Mouse (Mus musculus) spleen, embryonic (tissue): Measurements from ENCODE around the gene Fam166b.

Source experiments
- CTCF ChIA-PET: fragments of 350-600 bp; sonication (Branson Sonifier 250); formaldehyde crosslinking; loops from one replicate; lab custom pipeline; 2022; lab: Charles Lee

Fam166b gene

DNA sequence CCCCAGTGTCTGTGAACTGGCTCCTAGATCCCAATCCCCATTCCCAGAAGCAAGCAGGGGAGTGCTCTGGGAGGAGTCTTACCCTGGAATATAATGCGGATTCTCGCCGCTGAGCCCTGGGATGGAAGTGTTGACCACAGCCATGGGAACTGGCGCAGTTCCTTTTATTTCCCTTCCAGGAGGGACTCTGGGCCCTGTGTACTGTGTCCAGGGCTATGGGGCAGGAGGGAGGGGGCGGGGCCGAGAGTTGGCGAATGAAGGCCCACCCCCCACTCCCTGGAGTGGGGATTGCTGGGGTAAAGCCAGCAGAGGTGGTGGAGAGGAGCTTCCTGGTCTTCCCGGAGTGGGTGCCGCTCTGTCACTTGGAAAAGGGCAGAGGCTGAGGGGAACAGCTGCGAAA, at the start of gene Fam166b:
Gene Fam166b, minus strand, starts transcription at position 189 of the 400 bp plus-strand sequence.
- CTCF ChIA-PET: no interaction called here

DNA sequence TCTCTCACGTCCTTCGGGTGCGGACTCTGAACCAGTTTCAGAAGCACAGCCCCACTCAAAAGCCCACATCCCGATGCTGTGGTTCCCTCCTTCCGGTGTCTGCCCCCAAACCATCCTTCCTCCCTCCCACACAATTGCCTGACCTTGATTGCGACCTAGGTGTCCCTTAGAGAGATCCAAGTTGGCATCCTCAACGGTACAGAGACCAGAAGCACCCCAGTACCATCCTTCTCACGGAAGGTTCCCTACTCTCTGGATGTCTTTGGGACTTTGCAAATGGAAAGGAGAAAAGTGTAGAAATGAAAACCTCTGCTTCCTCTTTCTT, 49.6 kb upstream of the Fam166b start:
- CTCF ChIA-PET: interaction anchor here (0.6 to 1.1 kb wide), 4 partner anchors 15 to 44 kb away, joined by 3 to 19 read pairs (median 3); no protein-coding TSS in a partner anchor

DNA sequence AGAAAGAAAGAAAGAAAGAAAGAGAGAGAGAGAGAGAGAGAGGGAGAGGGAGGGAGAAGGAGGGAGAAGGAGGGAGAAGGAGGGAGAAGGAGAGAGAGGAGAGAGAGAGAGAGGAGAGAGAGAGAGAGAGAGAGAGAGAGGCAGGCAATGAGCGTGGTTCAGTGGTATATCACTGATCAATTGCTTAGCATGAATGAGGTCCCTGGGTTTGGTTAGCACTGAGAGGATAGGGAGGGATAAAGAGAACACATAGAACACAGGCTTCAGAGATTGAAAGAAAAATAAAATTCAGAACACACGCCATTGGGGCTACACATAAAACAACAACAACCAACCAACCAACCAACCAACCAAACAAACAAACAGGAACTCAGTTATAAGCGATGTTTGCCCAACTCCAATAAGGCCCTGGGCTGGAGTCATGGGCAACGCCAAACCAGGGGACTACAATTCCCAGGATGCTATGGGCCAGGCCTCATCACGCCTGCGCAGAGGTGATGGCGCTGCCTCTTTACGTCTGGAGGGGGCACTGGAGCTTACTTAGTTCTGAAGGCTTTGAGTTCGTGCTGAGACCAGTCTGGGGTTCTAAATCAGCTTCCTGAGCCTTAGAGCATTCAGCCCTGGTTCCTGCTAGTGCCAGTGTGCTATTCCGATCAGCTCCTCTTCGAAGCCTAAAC, 49.1 kb upstream of the Fam166b start:
- CTCF ChIA-PET: no interaction called here

DNA sequence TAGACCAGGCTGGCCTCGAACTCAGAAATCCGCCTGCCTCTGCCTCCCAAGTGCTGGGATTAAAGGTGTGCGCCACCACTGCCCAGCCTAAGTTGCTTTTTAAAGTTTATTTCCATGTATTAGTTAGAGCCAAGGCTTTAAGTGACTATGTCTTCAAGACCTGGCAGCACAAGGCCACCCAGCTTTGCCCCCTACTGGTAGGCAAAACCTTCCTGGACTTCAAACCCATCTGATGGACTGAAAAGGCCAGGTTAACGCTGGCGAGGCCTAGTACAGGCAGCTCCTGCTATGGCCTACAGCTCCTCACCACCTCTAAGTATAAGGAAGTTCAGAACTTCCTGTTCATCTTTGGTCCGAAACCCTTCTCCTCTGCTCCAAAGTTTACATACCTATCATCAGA, 47.7 kb upstream of the Fam166b start:
- CTCF ChIA-PET: interaction anchor here (0.7 to 1.6 kb wide), 4 partner anchors 10 to 29 kb away, joined by 3 to 6 read pairs (median 4); no protein-coding TSS in a partner anchor

DNA sequence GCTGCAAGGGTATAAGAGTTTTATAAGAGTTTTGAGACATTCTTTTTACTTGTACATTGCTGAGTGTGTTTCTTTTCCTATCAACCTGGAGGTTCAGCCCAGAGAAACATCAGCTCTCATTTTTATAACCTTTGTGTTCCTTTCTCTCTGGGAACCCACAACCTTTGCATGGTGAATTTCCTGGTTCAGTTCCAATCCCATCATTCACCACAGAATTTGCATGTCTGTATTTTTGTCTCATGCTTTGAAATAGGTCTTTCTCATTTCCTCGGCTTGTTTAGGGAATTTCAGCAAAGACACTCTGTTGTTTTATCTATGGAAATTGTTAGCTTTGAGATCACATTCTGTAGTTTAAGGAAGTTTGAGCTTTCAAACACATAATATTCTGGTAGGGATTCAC, 44.7 kb upstream of the Fam166b start:
- CTCF ChIA-PET: interaction anchor here (1.1 kb wide), 1 partner anchor 30 kb away, joined by 5 read pairs; no protein-coding TSS in a partner anchor

DNA sequence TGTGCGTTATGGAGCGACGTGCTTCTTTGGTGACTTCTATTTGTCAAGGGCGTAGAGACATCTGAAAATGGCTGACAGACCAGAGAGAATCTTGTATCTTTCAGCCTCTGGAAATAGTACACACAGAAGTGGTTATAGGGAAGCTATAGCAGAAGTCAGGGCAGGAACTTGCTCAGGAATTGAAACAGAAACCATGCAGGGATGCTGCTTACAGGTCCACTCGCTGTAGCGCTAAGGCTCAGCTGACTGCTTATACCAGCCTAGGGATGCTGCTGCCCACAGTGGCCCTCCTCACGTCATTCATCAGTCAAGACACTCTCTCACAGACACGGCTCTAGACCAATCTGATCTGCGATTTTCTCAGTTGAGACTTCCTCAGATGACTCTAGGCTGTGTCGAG, 41.4 kb upstream of the Fam166b start:
- CTCF ChIA-PET: interaction anchor here (0.8 kb wide), 1 partner anchor 51 kb away, joined by 3 read pairs; no protein-coding TSS in a partner anchor

DNA sequence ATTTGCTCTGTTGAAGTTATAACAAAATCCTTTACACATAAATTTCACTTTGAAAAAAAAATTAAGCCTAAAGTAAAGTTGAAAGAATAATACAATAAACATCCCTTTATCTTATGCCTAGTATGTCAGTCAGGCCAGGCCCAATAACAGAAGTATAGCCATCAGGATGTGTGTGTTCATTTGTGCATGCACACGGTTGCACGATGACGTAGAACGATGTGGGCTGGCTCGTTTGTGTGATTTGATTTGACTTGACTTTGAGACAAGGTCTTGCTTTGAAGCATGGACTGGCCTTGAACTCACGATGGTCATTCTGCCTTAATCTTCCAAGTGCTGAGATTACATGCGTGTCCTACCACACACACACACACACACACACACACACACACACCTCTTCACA, 37.9 kb upstream of the Fam166b start:
- CTCF ChIA-PET: interaction anchor here (0.6 to 1.0 kb wide), 5 partner anchors 10 to 217 kb away, joined by 3 to 12 read pairs (median 3); partner anchors contain the start of gene Cd72

DNA sequence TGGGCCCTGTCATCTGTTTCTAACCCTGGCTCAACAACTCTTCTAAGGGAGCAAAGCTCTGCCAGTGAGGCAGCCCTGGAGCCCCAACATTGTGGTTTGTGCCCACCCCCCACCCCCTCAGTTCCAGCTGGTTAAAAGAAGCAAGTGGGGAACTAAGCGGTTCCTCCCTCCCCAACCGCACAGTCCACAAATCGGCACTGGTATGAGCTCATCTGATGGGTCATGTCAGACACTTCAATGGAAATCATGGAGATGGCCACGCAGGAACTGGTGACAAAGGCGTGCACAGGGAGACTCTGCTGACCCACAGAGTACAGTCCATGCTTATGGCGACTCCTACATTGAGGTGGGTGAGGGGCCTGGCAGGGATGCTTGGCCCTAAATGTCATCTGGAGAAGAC, 37.0 kb upstream of the Fam166b start:
- CTCF ChIA-PET: interaction anchor here (0.5 to 1.0 kb wide), 3 partner anchors 12 to 218 kb away, joined by 3 to 16 read pairs (median 6); partner anchors contain the start of gene Cd72

DNA sequence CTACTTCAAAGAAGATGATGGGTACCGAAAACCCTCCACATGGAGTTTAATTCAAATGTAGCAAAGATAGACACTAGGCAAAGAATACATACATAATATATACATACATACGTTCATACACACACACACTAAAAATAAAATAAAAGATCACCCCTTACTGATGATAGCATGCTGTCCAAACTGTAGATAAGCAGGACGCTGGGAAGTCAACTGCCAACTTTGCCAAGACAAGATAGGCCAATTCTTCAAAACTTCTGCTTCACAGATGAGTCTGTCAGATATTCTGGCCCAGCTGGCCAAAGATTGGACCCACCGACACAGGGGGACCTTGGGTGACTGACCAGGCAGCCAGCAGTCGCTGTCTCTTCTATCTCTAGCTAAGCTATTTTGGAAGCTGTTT, 34.2 kb upstream of the Fam166b start:
- CTCF ChIA-PET: no interaction called here

DNA sequence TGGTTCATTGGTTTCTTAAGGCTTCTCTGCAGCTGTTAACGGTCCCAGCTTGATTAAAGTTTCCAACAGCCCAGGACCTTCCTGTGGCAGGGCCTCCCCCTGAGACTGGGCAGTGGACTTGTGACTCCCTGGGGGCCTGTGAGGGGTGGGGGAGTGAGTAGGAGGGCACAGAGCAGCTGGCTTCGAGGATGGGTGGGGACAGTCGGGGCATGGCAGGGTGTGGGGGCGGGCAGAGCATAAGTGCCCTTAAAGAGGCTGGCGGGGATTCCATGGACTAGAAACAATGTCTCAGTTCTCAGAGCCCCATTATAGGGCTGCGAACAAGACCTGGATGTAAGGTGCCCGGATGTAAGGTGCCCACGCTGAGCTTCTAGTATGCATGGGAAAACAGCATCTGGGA, 28.2 kb upstream of the Fam166b start:
- CTCF ChIA-PET: interaction anchor here (0.6 to 1.2 kb wide), 3 partner anchors 11 to 26 kb away, joined by 3 to 4 read pairs (median 4); no protein-coding TSS in a partner anchor

DNA sequence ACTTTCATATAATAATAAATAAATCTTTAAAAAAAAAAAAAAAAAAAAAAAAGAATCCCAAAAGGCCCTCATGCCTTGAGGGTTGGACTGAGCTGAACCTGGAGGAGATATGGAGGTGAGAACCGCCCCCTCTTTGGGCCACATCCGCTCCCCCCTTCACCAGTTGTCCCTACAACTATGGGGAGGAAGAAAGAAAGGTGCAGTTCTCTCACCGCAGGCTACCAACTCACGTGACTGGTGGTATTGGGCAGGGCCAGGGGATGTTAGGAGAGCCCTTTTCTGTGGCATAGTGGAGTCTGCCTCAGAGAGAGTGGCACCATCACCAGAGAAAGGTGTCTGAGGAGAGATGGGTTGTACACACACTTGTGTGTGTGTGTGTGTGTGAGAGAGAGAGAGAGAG, 27.5 kb upstream of the Fam166b start:
- CTCF ChIA-PET: interaction anchor here (0.6 to 0.7 kb wide), 3 partner anchors 9 to 25 kb away, joined by 3 to 8 read pairs (median 4); no protein-coding TSS in a partner anchor

DNA sequence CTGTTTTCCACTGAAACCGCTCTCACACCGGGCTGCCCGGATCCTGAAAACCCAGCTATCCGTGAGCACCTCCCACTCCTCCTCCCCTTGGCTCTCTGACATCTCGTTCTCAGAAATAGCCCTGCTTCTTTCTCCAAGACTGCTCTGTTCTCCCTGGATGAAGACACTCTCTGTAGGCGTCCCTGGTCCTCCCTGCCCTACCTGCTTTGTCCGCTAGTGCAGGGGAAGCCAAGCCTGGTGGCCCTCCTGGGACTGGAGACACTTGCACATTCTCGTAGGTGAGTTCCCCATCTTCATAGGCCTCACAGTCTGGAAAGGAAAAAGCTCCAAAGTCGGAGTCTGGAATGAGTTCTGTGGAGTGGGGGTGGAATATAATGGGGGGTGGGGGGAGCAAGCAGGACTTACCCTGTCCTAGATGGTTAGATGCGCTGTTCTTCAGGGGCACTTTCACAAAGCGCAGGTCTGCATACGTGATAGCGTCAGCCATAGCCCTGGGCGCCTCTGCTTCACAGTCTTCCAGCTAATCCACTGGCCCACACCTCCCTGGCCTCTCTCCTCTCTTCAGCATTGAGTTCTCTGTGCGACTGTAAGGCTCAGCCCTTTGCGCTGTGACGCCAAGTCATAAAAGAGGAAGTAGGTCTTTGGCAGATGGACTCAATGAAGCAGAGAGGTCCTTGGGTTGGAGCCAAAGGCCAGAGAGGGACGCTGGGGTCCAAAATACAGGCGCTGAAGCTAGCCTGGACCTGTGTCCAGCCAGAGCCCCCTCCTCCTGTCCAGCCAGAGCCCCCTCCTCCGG, 25.3 kb upstream of the Fam166b start, which contains the start of gene Cd72:
Gene Cd72, minus strand, starts transcription at position 588 of the 796 bp plus-strand sequence.
- CTCF ChIA-PET: interaction anchor here (0.6 to 1.7 kb wide), 6 partner anchors 10 to 1457 kb away, joined by 3 to 10 read pairs (median 6); no protein-coding TSS in a partner anchor

DNA sequence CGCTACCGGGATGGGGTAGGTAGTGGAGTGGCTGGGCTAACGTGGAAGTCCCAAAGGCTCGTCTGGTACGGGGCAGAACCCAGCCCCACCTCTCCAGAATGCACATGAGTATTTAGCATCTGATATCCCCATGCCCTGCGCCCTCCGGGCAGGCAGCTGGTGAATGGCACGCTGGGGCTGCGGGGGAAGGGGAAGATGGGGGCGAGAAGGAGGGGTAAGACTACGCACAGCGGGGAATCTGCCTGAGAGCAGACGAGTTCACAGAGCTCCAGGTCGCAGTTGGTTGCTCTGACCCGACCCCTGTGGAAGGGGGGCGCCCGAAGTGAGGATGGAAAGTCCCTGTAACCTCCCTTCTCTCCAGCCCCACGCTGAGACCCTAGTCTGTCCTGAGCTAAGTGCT, 24.5 kb upstream of the Fam166b start:
- CTCF ChIA-PET: interaction anchor here (1.0 to 1.7 kb wide), 4 partner anchors 10 to 26 kb away, joined by 3 to 6 read pairs (median 6); no protein-coding TSS in a partner anchor

DNA sequence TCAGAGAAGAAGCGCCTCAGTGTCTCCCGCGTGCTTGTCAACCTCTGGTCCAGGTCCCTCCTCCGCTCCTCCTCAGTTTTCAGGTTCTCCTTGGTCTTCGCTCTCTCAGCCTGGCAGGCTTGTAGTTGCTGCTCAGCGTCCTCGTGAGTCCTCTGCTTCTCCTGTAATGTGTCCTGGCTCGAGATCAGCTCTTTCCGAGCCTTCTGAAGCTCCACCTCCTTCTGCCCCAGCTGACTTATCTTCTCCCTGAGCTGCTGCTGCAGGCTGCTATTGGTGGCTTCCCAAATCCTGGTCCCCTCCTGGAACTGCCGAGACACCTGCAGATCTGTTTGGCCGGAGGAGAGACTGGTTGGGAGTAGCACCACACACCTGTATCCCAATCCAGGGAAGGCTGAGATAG, 23.4 kb upstream of the Fam166b start:
- CTCF ChIA-PET: interaction anchor here (0.7 kb wide), 1 partner anchor 22 kb away, joined by 4 read pairs; no protein-coding TSS in a partner anchor

DNA sequence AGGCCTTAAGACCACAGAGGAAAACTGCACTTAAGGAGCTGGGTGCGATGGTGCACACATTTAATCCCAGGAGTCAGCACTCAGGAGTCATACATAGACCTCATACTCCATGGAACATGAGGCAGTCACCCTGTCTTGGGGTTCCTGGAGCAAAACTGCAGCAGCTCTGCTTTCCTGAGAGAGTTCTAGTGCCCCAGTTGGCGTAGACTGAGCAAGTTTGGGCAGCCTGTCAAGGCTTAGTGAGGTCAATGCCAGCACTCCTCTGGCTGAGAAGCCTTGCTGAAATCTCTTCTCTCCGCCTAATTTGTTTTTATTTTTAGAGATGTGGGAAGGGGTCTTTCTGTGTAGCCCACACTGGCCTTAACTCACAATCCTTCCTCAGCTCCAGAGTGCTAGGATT, 19.6 kb upstream of the Fam166b start:
- CTCF ChIA-PET: no interaction called here

DNA sequence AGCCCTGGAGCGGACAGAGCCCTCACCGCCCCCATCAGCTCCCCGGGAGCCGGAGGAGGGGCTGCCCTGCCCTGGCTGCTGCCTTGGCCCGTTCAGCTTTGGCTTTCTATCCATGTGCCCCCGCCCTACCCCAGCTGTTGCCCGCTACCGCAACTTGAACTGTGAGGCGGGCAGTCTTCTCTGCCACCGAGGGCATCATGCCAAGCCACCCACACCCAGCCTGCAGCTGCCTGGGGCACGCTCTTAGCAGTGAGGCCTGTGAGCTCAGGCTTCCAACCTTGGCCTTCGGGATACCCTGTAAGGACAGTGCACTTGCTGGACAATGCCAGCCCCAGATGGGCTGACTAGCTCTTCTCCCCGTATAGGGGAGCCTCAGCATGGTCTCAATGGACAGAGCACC, 18.3 kb upstream of the Fam166b start:
- CTCF ChIA-PET: interaction anchor here (0.6 to 1.5 kb wide), 3 partner anchors 9 to 29 kb away, joined by 3 to 8 read pairs (median 4); no protein-coding TSS in a partner anchor

DNA sequence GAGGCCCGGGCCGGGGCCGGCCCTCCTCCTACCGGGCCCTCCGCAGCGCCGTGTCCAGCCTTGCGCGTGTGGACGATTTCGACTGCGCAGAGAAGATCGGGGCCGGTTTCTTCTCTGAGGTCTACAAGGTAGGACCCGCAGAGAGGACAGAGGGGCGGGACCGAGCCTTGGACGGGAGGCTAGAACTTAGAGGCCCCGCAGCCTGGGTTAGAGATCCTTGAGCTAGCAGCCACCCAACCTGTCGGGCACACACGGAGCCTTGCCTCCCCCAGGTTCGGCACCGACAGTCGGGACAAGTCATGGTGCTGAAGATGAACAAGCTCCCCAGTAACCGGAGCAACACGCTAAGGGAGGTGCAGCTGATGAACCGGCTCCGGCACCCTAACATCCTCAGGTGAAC, 14.6 kb upstream of the Fam166b start:
- CTCF ChIA-PET: interaction anchor here (0.9 to 1.1 kb wide), 3 partner anchors 10 to 30 kb away, joined by 3 to 5 read pairs (median 5); no protein-coding TSS in a partner anchor

DNA sequence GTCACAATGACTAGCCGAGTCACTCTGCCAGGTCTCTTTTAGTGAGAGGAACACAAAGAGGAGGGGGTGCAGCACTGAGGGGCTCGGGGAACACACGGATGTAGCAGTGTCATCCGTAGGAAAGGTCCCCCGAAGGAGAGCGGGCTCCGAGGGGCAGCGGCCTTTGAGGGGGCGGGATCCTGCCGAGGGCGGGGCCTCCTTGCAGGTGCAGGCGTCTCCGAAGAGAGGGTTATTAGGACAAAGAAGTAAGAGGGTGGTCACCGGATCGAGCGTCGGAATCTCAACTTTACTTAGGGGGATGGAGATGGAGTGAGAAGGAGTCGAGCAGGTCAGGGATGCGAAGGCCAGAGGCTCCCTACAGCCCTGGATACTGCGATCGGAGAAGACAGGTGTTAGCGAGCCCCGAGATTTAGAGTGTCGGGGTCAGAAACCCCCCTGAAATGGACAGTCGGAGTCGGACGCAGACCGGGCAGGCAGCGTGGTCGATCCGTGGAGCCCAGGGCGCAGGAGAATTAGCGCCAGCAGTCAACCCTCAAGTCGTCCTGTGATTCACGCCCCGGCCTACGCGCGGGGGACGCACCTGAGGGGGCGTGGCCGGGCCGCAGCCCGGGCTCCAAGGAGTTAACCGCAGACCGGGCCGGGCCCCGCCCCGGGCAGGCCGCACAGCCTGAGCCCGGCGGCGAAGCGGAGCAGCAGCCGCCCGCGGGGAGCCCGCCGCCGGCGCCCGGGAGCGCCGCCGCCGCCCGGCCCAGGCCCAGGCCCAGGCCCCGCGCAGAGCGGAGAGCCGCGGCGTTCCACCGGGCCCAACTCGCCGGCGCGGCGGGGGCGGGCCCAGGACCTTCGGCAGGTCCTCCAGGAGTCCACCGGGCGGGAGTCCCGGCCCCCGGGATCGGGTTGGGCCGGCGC, 13.8 kb upstream of the Fam166b start:
- CTCF ChIA-PET: interaction anchor here (1.1 kb wide), 1 partner anchor 31 kb away, joined by 5 read pairs; no protein-coding TSS in a partner anchor

DNA sequence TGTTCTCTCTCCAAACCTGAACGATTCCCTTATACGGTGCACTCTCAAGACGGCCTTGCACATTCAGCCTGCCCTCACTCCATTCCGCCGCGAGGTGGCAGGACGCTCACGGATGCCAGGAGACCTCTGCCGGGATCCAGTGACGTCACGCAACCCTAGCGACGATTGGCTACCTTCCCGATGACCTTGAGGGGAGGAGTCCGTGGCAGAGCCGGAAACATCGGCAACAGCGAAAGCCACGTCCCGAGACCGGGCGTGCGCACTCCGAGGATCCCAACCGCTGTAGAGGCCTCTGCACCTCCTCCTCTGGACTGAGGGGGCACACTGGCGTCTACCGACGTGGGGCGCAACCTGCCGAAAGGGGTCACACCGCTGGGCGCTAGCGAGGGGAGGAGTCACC, 13.1 kb upstream of the Fam166b start:
- CTCF ChIA-PET: interaction anchor here (1.0 kb wide), 1 partner anchor 33 kb away, joined by 3 read pairs; no protein-coding TSS in a partner anchor

DNA sequence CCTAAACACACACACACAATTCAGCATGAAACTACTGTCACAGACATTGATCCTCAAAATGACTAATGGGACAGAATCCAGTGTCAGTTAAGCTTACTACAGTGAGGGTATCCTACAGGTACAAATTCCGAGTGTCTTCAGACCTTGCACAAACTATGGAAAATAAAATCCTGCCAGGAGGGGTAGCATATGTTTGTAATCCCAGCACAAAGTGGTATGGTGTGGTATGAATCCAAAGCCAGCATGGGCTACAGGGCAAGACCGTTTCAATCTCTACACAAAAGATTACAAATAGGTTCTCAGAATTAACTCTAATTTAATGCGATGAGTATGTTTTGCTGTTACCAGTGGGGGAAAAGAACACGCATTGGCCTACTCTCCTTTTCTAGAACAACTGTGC, 12.7 kb upstream of the Fam166b start, which contains the start of gene Tesk1:
Gene Tesk1, plus strand, starts transcription at position 301 of the 400 bp plus-strand sequence.
- CTCF ChIA-PET: interaction anchor here (0.9 to 1.0 kb wide), 2 partner anchors 33 to 37 kb away, joined by 3 read pairs; no protein-coding TSS in a partner anchor
